Mouse (Mus musculus) lung, adult 2 months (tissue): Measurements from ENCODE around the gene Rnf181.

ENCODE experiments used
- CTCF ChIP-seq: fragments of 200-500 bp; IDR thresholded peaks from 2 replicates; pipeline ENCODE4 v1.5.1; 2011; ENCODE audit warnings: mild to moderate bottlenecking, low read length, control low read depth; ENCODE audit not compliant: insufficient read depth
- POLR2A ChIP-seq: fragments of 200-500 bp; IDR thresholded peaks from 2 replicates; pipeline ENCODE4 v1.6.1; 2011; ENCODE audit warnings: low read depth, mild to moderate bottlenecking, control low read depth, low read length, borderline replicate concordance; ENCODE audit errors: extremely low read depth

- TF ChIP-seq CTCF (no peak), POLR2A (no peak)
Measured at GRCm38 (mm10) chr6:72378510-72379234, 11.9 kb upstream of the Rnf181 start.
